Mouse (Mus musculus) small intestine, adult 2 months (tissue): ENCODE results near the gene Mdfic.

Experiments used
- CTCF ChIP-seq: fragments of 200-500 bp; IDR thresholded peaks from 2 replicates; pipeline ENCODE4 v1.5.1; 2012; ENCODE audit warnings: low read depth, mild to moderate bottlenecking, control low read depth, inconsistent platforms, low read length, moderate library complexity, mixed read lengths; ENCODE audit not compliant: insufficient replicate concordance, insufficient read length; ENCODE audit errors: extremely low read depth
- POLR2A ChIP-seq: fragments of 200-500 bp; IDR thresholded peaks from 2 replicates; pipeline ENCODE4 v1.6.1; 2012; ENCODE audit warnings: low read depth, mild to moderate bottlenecking, control low read depth, inconsistent platforms, low read length, moderate library complexity

DNA sequence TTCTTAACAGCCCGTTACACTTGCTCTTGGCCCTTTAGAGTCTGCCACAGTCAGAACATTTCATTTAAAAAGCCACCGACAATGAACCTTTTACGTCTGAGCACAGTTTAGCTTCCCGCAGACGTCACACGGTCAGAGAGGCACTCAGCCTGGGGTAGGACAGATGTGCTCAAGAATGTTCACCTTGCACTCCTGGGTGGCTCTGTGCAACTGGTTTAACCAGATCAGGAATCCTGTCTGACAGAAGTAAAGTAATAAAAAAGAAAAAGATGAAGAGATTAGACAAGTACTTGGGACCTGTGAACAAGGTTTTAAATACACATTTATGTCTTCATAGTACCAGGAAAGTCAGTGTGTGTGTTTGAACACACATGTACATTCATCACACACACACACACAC is 542 bp upstream of the Mdfic start:
- TF ChIP-seq CTCF, result no peak
- no peak for TF ChIP-seq POLR2A
